Mouse (Mus musculus) ES-Bruce4 (cell line): Measurements from ENCODE around the gene Ms4a6b.

Source experiments
- CTCF ChIP-seq: IDR thresholded peaks from one replicate; pipeline ENCODE4 v1.8.1; 2011; ENCODE audit warnings: low read depth, low read length
- POLR2A ChIP-seq: IDR thresholded peaks from one replicate; pipeline ENCODE4 v1.8.1; 2011; ENCODE audit warnings: low read length; ENCODE audit not compliant: insufficient read depth

DNA sequence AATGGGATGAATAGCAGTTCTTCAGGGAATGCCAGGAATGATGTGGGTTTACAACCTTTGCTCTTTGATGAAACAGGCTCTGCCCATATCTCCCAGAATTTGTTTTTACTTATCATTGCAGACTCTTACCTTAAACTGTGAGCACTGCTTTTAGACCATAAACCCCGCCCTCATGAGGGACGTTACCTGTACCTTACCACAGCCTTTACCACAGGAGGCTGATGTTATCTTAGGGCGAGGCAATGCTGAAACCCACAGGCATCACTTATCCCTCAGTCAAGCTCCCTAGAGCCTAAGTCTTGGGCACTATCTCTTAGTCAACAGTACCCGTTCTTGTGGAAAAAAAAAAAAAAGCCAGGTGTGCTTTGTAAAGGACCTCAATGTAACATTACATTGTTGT is 533 bp downstream of the Ms4a6b start:
- TF ChIP-seq POLR2A (no peak), CTCF (no peak)
